Mouse (Mus musculus) hindbrain, embryonic 10.5 days (tissue): ENCODE measurements around the gene Lmo7. TPM values are rescaled to one million over a fixed set of nuclear protein-coding genes. Genes with fewer than 3 reads are reported as not detected.
A peak's percentile ranks its signal among the peaks of the same experiment; 100 is the strongest.

ENCODE experiments used
- DNase-seq: peaks from one replicate; pipeline ENCODE4 v3.0.0-alpha.2; 2017; ENCODE audit warnings: low spot score
- H3K27ac ChIP-seq: fragments of 300-500 bp; sonication (generic); 2 replicates; pipeline ENCODE4 v1.5.1; 2016; ENCODE audit warnings: mild to moderate bottlenecking, moderate library complexity
- H3K27me3 ChIP-seq: fragments of 300-500 bp; sonication (generic); 2 replicates; pipeline ENCODE4 v1.6.1; 2016; ENCODE audit warnings: mild to moderate bottlenecking; ENCODE audit not compliant: poor library complexity, insufficient read depth, severe bottlenecking
- H3K36me3 ChIP-seq: fragments of 300-500 bp; sonication (generic); 2 replicates; pipeline ENCODE4 v1.6.1; 2016; ENCODE audit warnings: mild to moderate bottlenecking, moderate library complexity
- H3K4me1 ChIP-seq: fragments of 300-500 bp; sonication (generic); replicated peaks from 2 replicates; pipeline ENCODE4 v1.6.1; 2016; ENCODE audit warnings: mild to moderate bottlenecking
- H3K4me3 ChIP-seq: fragments of 300-500 bp; sonication (generic); 2 replicates; pipeline ENCODE4 v1.5.1; 2016; ENCODE audit warnings: mild to moderate bottlenecking, moderate library complexity
- H3K9me3 ChIP-seq: fragments of 300-500 bp; sonication (generic); 2 replicates; pipeline ENCODE4 v1.6.1; 2016; ENCODE audit warnings: mild to moderate bottlenecking, moderate library complexity
- WGBS: fragments of 180-500 bp; shearing (Covaris S2); methylation state at CpG from one replicate; pipeline ENCODE4 v1.1.7; 2016; 5-methylcytosine and 5-hydroxymethylcytosine counted together
- polyA plus RNA-seq: library from polyadenylated mRNA; unstranded; fragments of >200 nt; fragmentation: Nextera tagmentation; extraction: Ambion mirVana; gene quantifications from 2 replicates; pipeline ENCODE4 v1.2.1, GENCODE M21; 2016

Gene Lmo7
- polyA plus RNA-seq, 1 experiment from 2014 or later = 1.8 TPM

DNA sequence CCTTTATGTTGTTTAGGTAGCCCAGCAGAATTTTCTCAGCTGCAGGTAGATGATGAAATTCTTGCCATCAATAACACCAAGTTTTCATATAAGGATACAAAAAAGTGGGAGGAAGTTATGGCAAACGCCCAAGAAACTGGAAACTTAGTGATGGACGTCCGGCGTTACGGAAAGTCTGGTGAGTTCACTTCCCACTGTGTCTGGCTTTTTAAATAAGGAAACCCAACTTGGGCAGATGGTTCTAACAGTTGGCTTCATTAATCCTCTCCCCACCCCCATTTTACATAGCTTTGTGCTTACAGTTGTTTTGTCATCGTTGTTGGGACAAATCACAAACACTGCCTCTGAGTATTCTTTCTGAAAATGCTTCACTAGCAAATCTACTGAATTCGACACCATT is 182.2 kb downstream of the Lmo7 start:
- no peak overlapping the region for H3K27ac ChIP-seq
- 90% methylated on average over 7 of the region's 7 CpGs for WGBS
- H3K36me3 ChIP-seq = no peaks in the 10 kb centered on the region
- no peak for DNase-seq
- H3K4me3 ChIP-seq = no peak overlapping the region
- H3K27me3 ChIP-seq = no peaks in the 10 kb centered on the region
- H3K4me1 ChIP-seq = no peaks in the 10 kb centered on the region
- no peaks in the 10 kb centered on the region for H3K9me3 ChIP-seq

DNA sequence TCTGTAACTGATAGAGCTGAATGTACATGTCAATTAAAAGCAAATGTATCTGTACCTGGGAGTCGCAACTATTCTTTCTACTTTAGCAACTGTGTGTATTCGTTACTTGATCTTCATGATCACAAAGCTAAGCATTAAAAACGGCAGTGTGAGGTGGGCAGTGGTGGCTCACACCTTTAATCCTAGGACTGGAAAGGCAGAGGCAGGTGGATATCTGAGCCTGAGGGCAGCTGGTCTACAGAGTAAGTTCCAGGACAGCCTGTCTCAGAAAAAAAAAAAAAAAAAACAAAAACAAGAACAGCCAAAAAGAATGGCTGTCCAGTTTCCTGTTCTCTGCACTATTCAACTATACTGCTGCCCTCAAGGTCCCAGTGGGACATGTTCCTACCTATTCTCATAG is 182.6 kb downstream of the Lmo7 start:
- no peak for DNase-seq
- Histone ChIP-seq H3K9me3 (no peaks in the 10 kb centered on the region), H3K4me3 (no peak overlapping the region), H3K4me1 (no peaks in the 10 kb centered on the region), H3K27me3 (no peaks in the 10 kb centered on the region), H3K36me3 (no peaks in the 10 kb centered on the region), H3K27ac (no peak overlapping the region)
- WGBS = 85% methylated on average over 3 of the region's 3 CpGs

DNA sequence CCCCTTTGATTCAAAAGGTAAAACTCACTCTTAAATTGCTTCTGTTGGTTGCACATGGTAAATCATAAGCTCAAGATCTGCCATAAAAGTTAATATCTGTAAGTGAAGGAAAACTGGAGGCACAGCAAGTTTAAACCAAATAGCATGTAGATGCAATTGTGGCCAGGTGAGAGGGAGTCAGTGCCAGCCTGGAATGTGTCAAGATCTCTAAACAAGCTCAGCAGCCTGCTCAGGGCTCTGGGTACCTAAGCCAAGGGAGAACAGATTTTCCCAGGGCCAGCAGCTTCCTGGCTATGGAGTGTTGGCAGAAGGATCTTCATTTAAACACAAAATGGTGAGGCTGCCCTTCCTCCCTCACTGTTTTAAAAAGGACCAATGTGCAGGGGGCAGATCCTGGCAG is 184.6 kb downstream of the Lmo7 start:
- no peak for DNase-seq
- H3K36me3 ChIP-seq = no peaks in the 10 kb centered on the region
- no peaks in the 10 kb centered on the region for H3K9me3 ChIP-seq
- no peaks in the 10 kb centered on the region for H3K27me3 ChIP-seq
- no peak overlapping the region for H3K4me3 ChIP-seq
- H3K27ac ChIP-seq = no peak overlapping the region
- H3K4me1 ChIP-seq = no peaks in the 10 kb centered on the region

DNA sequence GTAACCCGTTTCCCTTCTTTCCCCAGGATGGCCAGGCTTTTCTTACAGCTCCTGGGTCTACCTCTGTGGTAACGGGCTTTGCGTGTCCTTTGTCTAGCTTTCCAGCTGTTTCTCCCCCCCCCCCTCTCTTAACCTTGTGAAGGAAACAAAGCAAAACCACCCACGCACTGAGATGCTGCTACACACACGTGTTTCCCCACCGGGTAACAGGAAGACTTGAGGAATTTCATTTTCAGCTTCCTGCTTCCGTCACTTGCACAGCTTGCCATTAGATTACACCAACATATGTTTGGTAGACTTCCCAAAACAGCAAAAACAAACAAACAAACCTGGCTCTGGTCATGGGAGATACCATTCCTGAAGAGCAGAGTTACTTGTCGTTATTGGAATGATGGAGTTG is 186.1 kb downstream of the Lmo7 start:
- DNase-seq = no peak

DNA sequence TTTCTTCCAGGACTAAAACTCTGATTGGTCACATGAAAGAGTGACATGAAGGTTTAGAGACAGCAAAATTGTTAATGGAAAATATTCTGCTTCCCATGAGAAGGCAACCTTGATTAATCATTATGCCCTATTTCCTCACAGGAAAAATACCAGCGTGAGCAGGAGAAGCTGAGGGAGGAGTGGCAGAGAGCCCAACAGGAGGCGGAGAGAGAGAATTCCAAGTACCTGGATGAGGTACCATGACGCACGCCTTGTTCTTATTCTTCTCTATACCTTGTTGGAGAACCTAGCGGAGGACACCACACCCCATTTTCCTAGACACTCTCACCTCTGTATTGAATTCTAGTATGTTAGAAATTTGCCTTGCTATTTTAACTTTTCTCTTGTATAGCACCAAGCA is 188.7 kb downstream of the Lmo7 start:
- Histone ChIP-seq H3K27ac (no peak overlapping the region), H3K27me3 (no peaks in the 10 kb centered on the region), H3K4me1 (no peaks in the 10 kb centered on the region), H3K9me3 (no peaks in the 10 kb centered on the region), H3K36me3 (no peaks in the 10 kb centered on the region), H3K4me3 (no peak overlapping the region)
- WGBS = 93% methylated on average over 5 of the region's 5 CpGs
- DNase-seq = no peak

More for the DNA sequence above, 186.1 kb downstream of the Lmo7 start:
- Histone ChIP-seq H3K9me3 (no peaks in the 10 kb centered on the region), H3K4me3 (no peak overlapping the region), H3K27ac (no peak overlapping the region), H3K27me3 (no peaks in the 10 kb centered on the region), H3K36me3 (no peaks in the 10 kb centered on the region), H3K4me1 (no peaks in the 10 kb centered on the region)
- WGBS = 72% methylated on average over 8 of the region's 8 CpGs

DNA sequence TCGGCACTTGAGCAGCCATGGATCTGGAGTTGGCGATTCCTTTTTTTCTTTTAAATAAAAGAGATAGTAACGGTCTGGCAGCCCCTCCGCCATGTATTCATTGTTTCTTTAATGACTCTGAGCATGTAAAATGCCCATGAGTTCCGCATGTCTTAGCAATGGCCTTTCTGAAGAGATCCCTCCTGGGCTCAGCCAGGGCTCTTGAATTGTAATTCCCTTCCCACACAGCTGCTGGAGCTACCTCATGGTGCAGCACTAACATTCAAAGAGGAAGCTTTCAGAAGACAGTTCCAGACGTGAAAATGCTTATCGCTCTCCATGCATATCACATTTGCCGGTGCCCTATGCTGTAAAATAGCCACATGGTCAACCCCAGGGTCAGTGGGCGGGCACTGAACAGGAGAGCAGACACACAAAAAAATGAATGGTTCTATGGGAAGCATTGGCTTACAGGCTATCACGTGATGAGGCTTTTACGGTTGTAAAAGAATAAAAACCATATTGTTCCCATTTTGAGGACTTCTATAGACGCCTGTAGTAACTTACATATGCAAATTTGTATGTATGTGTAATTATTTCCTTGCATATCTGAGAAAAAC is 198.0 kb downstream of the Lmo7 start:
- H3K36me3 ChIP-seq = no peaks in the 10 kb centered on the region
- H3K4me3 ChIP-seq = no peak overlapping the region
- no peaks in the 10 kb centered on the region for H3K9me3 ChIP-seq
- H3K4me1 ChIP-seq = peaks cover 12% of the 10 kb centered on the region
- no peaks in the 10 kb centered on the region for H3K27me3 ChIP-seq
- WGBS = 58% methylated on average over 12 of the region's 12 CpGs
- DNase-seq = no peak
- H3K27ac ChIP-seq = peak overlapping the region; percentile 47; the same call in 1 of the 2 replicates

DNA sequence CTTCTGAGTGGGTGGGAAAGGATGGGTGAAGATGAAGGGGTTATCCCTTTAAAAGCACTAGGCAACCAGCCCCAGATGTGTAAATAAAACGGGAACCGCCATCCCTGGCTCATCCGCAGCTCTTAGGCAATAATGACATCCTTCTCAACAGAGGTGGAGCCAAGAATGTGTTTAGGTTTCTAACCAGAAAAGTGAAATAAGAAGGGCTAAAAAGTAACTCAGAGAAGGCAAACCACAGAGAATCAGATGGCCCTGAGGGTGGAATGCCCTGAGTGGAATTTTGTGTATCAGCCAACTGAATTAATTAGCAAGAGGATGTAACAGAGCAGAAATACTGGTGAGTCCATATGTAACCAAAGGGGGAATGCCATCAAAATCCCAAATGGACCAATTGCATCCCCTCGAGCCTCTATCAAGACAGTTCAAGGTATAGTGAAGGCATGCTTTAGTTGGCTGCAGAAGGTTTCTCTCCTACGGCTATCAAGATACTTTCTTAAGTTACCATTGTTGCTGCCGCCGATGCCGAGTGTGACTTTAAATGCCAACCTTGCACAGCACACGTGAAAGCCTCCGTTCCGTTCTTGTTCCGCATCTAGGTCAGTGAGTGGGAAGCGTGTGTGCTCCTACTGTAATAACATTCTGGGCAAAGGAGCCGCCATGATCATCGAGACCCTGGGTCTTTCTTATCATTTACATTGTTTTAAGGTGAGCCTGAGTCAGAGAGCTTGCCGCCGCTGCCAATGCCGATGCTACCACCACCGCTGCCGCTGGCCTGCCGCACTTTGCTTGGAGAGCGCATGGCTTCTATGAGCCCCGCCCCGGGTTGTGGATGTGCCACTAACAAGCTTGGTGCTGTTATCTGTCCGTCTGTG is 201.1 kb downstream of the Lmo7 start:
- Histone ChIP-seq H3K9me3 (no peaks in the 10 kb centered on the region), H3K4me3 (no peak overlapping the region), H3K36me3 (no peaks in the 10 kb centered on the region), H3K4me1 (peaks cover 12% of the 10 kb centered on the region), H3K27ac (no peak overlapping the region), H3K27me3 (no peaks in the 10 kb centered on the region)
- DNase-seq = no peak
- WGBS = 94% methylated on average over 25 of the region's 25 CpGs

DNA sequence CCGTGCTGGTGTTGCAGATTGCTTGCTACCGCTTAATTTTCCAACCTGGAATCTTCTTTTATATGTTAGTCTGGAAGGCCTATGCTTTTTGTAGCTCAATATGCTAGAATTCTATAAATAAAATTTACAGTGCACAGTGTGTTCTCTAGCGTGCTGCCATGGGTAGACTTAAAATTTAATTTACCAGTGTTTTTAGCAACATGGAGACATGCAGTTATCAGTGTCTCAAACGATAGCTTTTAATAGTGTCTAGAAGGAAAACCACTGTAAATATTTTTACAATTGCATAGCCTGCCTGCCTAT is 201.6 kb downstream of the Lmo7 start:
- Histone ChIP-seq H3K27ac (no peak overlapping the region), H3K4me1 (peaks cover 12% of the 10 kb centered on the region), H3K9me3 (no peaks in the 10 kb centered on the region), H3K36me3 (no peaks in the 10 kb centered on the region), H3K27me3 (no peaks in the 10 kb centered on the region), H3K4me3 (no peak overlapping the region)
- 95% methylated on average over 4 of the region's 4 CpGs for WGBS
- DNase-seq = no peak

DNA sequence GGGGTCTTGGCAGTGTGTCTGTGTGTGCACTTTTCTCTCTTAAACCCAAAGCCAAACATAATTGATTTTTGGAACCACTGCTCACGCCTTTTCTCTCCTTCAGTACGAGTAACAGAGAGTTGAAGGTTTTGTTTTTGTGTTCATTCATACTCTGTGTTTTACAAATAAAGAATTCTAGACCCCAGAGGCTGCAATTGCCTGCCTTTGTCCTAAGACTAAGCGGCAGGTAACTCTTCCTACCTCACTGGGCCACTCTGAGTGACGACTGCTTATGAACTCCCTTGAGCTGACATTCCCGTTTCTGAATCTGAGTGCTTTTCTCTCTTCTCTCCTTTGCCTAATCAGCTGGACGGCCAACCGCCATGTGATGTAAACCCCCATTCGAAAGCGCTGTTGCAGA is 203.8 kb downstream of the Lmo7 start:
- H3K4me1 ChIP-seq = peaks cover 4% of the 10 kb centered on the region
- H3K4me3 ChIP-seq = no peak overlapping the region
- no peaks in the 10 kb centered on the region for H3K27me3 ChIP-seq
- H3K36me3 ChIP-seq = no peaks in the 10 kb centered on the region
- H3K27ac ChIP-seq = no peak overlapping the region
- no peak for DNase-seq
- 79% methylated on average over 9 of the region's 9 CpGs for WGBS
- no peaks in the 10 kb centered on the region for H3K9me3 ChIP-seq

DNA sequence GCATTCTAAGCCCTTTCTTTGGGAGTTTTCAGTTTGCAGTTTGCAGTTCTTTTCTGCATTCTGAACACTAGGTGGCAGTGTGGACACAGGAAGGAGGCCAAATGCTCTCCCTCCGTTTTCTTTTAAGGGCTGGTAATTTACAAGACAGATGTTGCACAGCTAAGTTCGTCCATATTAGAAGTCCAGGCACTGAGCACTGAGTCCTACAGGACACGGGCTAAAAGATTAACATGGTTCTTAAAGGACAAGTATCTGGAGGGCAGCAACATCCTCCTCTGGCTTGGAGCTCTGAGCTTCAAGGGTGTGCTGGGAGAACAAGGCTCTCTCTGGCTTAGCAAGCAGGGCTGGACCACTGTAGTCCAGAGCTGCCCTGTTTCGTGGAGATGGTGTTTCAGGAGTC is 213.2 kb downstream of the Lmo7 start:
- H3K27ac ChIP-seq = 0 out of 2 replicates have a peak overlapping the region, but pooled peaks have one; percentile 51
- H3K9me3 ChIP-seq = no peaks in the 10 kb centered on the region
- H3K4me3 ChIP-seq = peak overlapping the region; percentile 26; the same call in 1 of the 2 replicates
- H3K4me1 ChIP-seq = peaks cover 3% of the 10 kb centered on the region; the same call in 1 of the 2 replicates
- no peaks in the 10 kb centered on the region for H3K36me3 ChIP-seq
- WGBS = 8% methylated on average over 4 of the region's 4 CpGs
- H3K27me3 ChIP-seq = no peaks in the 10 kb centered on the region
- DNase-seq = peak; percentile 57

DNA sequence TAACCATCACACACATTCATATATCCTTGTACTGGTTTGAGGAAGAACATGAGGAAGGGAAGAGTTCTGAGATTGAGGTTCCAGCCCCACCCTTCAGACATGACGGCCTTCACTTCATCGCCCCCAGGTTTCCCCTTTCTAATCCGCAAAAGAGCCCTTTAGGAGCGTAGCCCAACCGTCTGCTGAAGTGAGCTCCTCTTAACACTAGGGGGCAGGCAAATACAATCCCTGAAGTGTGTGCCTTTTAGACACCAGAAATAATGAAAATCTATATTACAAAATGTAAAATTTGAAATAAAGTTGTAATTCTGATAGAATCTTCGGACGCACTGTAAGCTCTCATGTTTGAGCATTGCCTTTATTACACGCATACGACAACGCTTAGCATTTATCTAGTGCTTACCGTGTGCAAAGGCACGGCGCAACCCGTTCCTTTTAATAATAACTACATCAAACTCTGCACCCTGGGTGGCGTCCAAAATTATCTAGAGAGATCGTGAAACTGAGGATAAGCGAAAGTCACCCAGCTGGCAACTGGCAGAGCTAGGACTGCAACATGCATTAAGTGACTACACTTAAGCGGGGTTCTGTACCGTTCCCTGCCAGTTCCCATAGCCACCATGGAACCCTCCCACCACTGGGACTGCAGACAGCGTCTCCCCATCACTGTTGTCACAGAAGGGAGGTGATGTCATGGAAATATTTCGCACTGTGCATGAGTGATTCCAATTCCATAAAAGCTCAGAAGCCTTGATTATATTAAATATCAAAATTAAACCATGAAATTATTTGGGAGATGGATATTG is 217.2 kb downstream of the Lmo7 start:
- H3K36me3 ChIP-seq = no peaks in the 10 kb centered on the region
- no peak overlapping the region for H3K27ac ChIP-seq
- DNase-seq = peak; percentile 32
- 60% methylated on average over 21 of the region's 21 CpGs for WGBS
- H3K4me3 ChIP-seq = no peak overlapping the region
- no peaks in the 10 kb centered on the region for H3K9me3 ChIP-seq
- H3K4me1 ChIP-seq = peaks cover 3% of the 10 kb centered on the region; the same call in 1 of the 2 replicates
- no peaks in the 10 kb centered on the region for H3K27me3 ChIP-seq

DNA sequence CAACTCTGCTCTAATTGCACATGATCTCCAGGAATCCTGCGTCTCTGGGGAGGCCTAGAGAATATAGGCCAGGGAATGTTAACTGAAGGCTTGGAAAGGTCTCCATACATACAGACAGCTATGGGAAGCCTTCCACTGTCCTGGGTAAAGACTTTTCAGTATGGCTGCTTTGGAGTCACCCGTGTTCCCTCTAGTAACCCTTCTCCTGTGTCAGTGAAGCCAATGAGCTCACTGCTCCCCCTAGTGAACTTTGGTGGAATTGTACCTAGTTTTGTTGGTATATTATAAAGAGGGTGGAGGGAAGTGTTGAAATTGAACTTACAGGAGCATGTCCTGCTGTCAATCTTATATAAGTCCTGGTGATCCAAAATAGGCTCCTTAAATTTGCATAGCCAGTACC is 219.4 kb downstream of the Lmo7 start:
- H3K27ac ChIP-seq = no peak overlapping the region

DNA sequence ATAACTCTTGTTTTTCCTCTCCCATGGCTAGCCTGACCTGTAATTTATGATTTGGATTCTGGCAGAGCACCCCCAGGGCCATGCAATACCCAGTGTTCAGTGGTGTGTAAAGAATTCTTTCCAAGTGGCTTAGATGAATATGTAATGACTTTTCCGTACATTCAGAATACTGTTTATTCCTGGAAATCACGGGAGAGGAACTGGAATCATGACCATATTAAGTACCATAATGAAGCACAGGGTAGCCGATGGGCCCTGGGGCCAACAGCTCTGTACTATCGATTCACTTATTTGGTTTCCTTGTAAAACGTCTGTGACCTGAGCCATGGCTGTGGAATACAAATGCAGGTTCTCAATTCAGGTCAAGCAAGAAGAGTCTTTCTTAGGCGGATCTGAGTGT is 221.3 kb downstream of the Lmo7 start:
- no peak overlapping the region for H3K27ac ChIP-seq
- H3K4me1 ChIP-seq = no peaks in the 10 kb centered on the region
- no peaks in the 10 kb centered on the region for H3K9me3 ChIP-seq
- 88% methylated on average over 6 of the region's 6 CpGs for WGBS
- no peaks in the 10 kb centered on the region for H3K36me3 ChIP-seq
- H3K27me3 ChIP-seq = no peaks in the 10 kb centered on the region
- DNase-seq = no peak
- H3K4me3 ChIP-seq = no peak overlapping the region

More for the DNA sequence above, 219.4 kb downstream of the Lmo7 start:
- no peak for DNase-seq
- no peaks in the 10 kb centered on the region for H3K9me3 ChIP-seq
- no peak overlapping the region for H3K4me3 ChIP-seq
- H3K4me1 ChIP-seq = no peaks in the 10 kb centered on the region
- H3K36me3 ChIP-seq = no peaks in the 10 kb centered on the region
- 65% methylated on average over 2 of the region's 2 CpGs for WGBS
- no peaks in the 10 kb centered on the region for H3K27me3 ChIP-seq
